Mouse (Mus musculus) midbrain, embryonic 11.5 days (tissue): ENCODE results near the gene Cpsf3. TPM values are rescaled to one million over a fixed set of nuclear protein-coding genes. Genes with fewer than 3 reads are reported as not detected.

Source experiments
- ATAC-seq: fragments of 200-750 bp; cut with Nextera tagmentation; 2 replicates; pipeline ENCODE4 v1.8.0; 2017; ENCODE audit warnings: moderate TSS enrichment, moderate library complexity; ENCODE audit not compliant: low FRiP score
- DNase-seq: peaks from one replicate; pipeline ENCODE4 v3.0.0; 2015; ENCODE audit warnings: low spot score; ENCODE audit errors: missing footprints
- H3K27ac ChIP-seq: fragments of 300-500 bp; sonication (generic); 2 replicates; pipeline ENCODE4 v1.5.1; 2014; ENCODE audit warnings: low read depth, low read length
- H3K27me3 ChIP-seq: fragments of 300-500 bp; sonication (generic); 2 replicates; pipeline ENCODE4 v1.6.1; 2014; ENCODE audit warnings: mild to moderate bottlenecking, low read length, moderate library complexity, mixed read lengths; ENCODE audit not compliant: control insufficient read depth, insufficient read depth
- H3K36me3 ChIP-seq: fragments of 300-500 bp; sonication (generic); 2 replicates; pipeline ENCODE4 v1.6.1; 2014; ENCODE audit warnings: mild to moderate bottlenecking, low read length, moderate library complexity, mixed read lengths; ENCODE audit not compliant: control insufficient read depth, insufficient read depth
- H3K4me1 ChIP-seq: fragments of 300-500 bp; sonication (generic); 2 replicates; pipeline ENCODE4 v1.6.1; 2014; ENCODE audit warnings: low read length; ENCODE audit not compliant: control insufficient read depth, insufficient read depth
- H3K4me2 ChIP-seq: fragments of 300-500 bp; sonication (generic); 2 replicates; pipeline ENCODE4 v1.6.1; 2014; ENCODE audit warnings: mild to moderate bottlenecking, moderate library complexity
- H3K4me3 ChIP-seq: fragments of 300-500 bp; sonication (generic); 2 replicates; pipeline ENCODE4 v1.5.1; 2014; ENCODE audit warnings: low read depth, low read length
- H3K9ac ChIP-seq: fragments of 300-500 bp; sonication (generic); 2 replicates; pipeline ENCODE4 v1.6.1; 2014; ENCODE audit warnings: low read length
- H3K9me3 ChIP-seq: fragments of 300-500 bp; sonication (generic); 2 replicates; pipeline ENCODE4 v1.6.1; 2016; ENCODE audit warnings: low read length; ENCODE audit not compliant: control insufficient read depth
- WGBS: fragments of 180-500 bp; shearing (Covaris S2); extraction: QIAGEN DNeasy Blood & Tissue Kit; methylation state at CpG from one replicate; pipeline ENCODE4 v1.1.7; 2014; 5-methylcytosine and 5-hydroxymethylcytosine counted together
- polyA plus RNA-seq: library from polyadenylated mRNA; unstranded; fragments of >200 nt; fragmentation: Nextera tagmentation; extraction: Ambion mirVana; gene quantifications from 2 replicates; pipeline ENCODE4 v1.2.1, GENCODE M21; 2014

Gene Cpsf3
- polyA plus RNA-seq, 1 experiment from 2014 or later: 145 TPM

DNA sequence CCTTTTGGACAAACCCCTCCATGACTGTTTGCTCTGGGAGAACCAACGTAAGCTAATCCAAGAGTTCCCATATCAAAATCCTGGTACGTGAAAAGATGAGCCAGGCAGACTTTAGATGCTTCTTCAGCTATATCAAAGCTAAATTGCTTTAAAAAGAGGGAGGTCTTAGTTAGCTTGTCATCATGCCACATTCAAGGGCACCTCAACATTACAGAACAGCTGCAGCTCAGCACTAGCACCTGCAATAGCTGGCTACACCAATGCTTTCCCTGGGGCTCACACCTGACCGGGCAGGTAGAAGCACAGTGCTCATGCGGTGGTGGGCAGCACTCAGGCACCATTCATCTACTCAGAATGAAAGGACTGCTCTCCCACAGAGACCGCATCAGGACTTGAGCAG lies 55.5 kb downstream of the Cpsf3 start:
- Histone ChIP-seq H3K27ac (no peak overlapping the region), H3K9me3 (no peaks in the 10 kb centered on the region), H3K9ac (no peak overlapping the region), H3K27me3 (no peaks in the 10 kb centered on the region), H3K4me1 (no peaks in the 10 kb centered on the region), H3K4me2 (no peak overlapping the region), H3K36me3 (peaks cover 4% of the 10 kb centered on the region; the same call in 1 of the 2 replicates), H3K4me3 (no peak overlapping the region)
- peak; percentile 39 for DNase-seq
- no peak for ATAC-seq
- WGBS: 92% methylated on average over 5 of the region's 5 CpGs

DNA sequence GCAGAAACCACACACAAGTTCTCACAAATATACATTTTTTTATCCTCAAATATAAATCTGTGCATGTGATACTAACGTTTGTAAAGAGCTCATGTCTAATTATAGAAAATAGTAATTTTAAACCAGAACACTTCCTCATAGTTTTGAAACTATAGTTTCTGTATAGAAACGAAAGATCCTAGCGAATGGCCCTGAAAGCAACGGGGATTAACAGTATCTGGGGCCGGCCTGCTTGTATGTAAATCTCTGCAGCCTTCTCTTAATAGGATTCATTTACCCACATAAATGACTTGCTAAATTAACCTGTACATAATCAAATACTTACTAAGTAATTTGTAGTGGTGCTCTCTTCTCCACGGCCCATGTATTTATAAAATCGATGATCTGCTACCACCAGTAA lies 61.8 kb downstream of the Cpsf3 start:
- DNase-seq: no peak
- H3K4me1 ChIP-seq: no peaks in the 10 kb centered on the region
- peaks cover 8% of the 10 kb centered on the region; the same call in 1 of the 2 replicates for H3K36me3 ChIP-seq
- H3K27me3 ChIP-seq: no peaks in the 10 kb centered on the region
- no peak overlapping the region for H3K9ac ChIP-seq
- no peak overlapping the region for H3K4me2 ChIP-seq
- H3K9me3 ChIP-seq: peaks cover 3% of the 10 kb centered on the region
- ATAC-seq: no peak
- WGBS: 91% methylated on average over 7 of the region's 7 CpGs
- no peak overlapping the region for H3K4me3 ChIP-seq
- no peak overlapping the region for H3K27ac ChIP-seq

DNA sequence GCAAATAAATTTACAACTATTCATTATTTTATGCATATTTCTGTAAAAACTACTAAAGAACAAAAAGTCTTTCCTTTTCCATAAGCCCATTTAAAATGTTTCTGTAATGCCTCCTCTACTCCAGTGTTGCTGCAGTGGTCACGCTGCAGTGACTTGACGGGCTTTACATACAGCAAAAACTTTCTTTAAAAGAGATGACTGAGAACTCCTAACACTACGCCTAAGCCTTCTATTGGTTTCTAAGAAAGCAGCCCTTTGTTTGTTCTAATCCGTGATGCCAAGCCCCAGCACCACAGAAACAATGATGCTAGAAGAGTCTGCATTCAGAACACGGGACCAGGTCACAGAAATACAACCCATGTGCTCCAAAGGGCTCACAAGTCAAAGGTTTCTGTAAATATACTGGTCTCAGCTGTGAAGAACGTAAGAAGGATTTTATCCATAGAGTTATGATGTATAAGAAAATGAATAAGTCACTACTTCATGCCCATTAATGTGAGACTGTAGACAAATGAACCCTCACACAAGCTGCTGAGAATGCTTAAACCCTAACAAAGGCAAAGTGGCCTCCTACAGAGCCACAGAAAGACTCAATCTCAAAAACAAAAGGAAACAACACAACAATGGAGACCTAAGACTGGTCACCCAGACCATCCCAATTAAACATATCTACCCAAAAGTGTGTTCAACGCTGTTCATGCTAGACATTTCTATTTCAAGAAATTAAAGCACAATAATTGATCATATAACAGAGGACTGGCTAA lies 65.1 kb downstream of the Cpsf3 start:
- DNase-seq (peak; percentile 90), ATAC-seq (peak; percentile 90)
- Histone ChIP-seq H3K4me2 (no peak overlapping the region), H3K9me3 (peaks cover 8% of the 10 kb centered on the region), H3K9ac (no peak overlapping the region), H3K4me1 (no peaks in the 10 kb centered on the region), H3K4me3 (no peak overlapping the region), H3K27me3 (no peaks in the 10 kb centered on the region), H3K36me3 (peaks cover 17% of the 10 kb centered on the region; the same call in 1 of the 2 replicates), H3K27ac (peak overlapping the region; percentile 26; the same call in 1 of the 2 replicates)
- 23% methylated on average over 7 of the region's 7 CpGs for WGBS

DNA sequence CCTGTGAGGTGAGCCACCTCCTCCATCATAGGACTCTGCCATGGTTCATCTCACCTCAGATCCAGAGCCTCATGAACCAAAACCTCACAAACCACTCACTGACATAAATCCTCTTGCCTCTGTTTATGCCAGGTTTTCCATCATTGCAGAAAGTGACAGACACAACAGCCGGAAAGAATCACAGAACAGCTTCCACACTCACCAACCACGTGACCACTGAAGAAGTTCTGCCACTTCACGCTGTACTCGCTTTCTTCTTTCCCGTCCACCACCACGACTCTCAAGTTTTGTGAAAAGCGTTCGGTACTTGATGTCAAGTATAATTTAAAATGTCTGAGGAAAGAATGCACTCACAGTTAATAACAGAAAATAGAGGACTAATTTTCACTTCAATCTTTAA lies 68.5 kb downstream of the Cpsf3 start:
- DNase-seq (no peak), ATAC-seq (no peak)
- Histone ChIP-seq H3K27me3 (no peaks in the 10 kb centered on the region), H3K9me3 (peaks cover 8% of the 10 kb centered on the region), H3K4me1 (no peaks in the 10 kb centered on the region), H3K4me2 (no peak overlapping the region), H3K4me3 (no peak overlapping the region), H3K9ac (no peak overlapping the region), H3K36me3 (peaks cover 17% of the 10 kb centered on the region; the same call in 1 of the 2 replicates), H3K27ac (no peak overlapping the region)
- WGBS: 96% methylated on average over 8 of the region's 8 CpGs

DNA sequence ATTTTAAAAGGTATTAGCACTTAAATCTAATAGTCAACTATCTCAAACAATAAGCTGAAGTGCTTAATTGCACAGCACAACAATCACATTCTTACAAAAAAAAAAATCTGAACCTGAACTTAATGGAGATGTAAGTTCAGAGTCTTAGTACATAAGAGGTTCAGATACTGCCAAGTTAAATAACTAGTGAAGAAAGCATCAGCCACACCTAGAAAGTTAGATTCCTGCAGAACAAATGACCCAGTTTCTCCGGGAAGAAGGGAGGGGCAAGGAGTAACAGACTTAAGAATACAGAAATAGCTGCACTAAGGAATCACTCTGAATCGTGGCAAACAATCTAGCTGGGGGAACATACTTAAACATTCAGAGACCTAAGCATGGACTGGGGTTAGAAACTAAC lies 77.5 kb downstream of the Cpsf3 start:
- Histone ChIP-seq H3K4me3 (no peak overlapping the region), H3K36me3 (no peaks in the 10 kb centered on the region), H3K4me1 (no peaks in the 10 kb centered on the region), H3K27me3 (no peaks in the 10 kb centered on the region), H3K9me3 (no peaks in the 10 kb centered on the region), H3K27ac (no peak overlapping the region), H3K4me2 (no peak overlapping the region), H3K9ac (no peak overlapping the region)
- no peak for ATAC-seq
- DNase-seq: no peak
- WGBS: 85% methylated on average over 2 of the region's 2 CpGs

DNA sequence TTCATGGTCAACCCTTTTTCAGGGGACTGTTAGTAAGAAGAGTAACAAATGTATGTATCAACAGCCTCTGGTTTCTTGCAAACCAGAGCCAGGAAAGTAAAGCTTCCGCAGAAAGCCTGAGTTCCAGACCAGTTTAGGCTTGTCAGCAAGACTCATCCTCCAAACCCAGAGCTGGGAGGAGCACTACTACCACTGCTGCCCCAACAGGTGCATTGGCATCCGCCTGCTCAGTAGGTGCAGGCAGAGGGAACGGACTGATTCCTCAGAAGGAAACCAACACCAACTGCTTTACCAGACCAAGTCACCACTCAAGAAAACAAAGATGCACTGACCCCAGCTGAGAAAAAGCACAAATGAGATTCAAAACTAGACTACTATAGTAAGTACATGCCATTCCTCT lies 78.0 kb downstream of the Cpsf3 start:
- H3K36me3 ChIP-seq: no peaks in the 10 kb centered on the region
- no peaks in the 10 kb centered on the region for H3K4me1 ChIP-seq
- H3K27ac ChIP-seq: no peak overlapping the region
- no peak for ATAC-seq
- H3K4me2 ChIP-seq: no peak overlapping the region
- H3K9me3 ChIP-seq: no peaks in the 10 kb centered on the region
- no peaks in the 10 kb centered on the region for H3K27me3 ChIP-seq
- no peak overlapping the region for H3K4me3 ChIP-seq
- H3K9ac ChIP-seq: no peak overlapping the region
- 95% methylated on average over 3 of the region's 3 CpGs for WGBS
- DNase-seq: peak; percentile 61

Other genes starting within 250 kb of the Cpsf3 start
- 42.6 and 42.9 TPM in 2 replicates for gene Itgb1bp1, start 893 bp downstream of the Cpsf3 start, polyA plus RNA-seq
- 49.5 and 50.8 TPM in 2 replicates for gene Iah1, start 31.0 kb downstream of the Cpsf3 start, polyA plus RNA-seq
- gene Adam17, start 88.2 kb downstream of the Cpsf3 start, polyA plus RNA-seq: 38.8 and 39.9 TPM in 2 replicates
- gene Ywhaq, start 132.2 kb downstream of the Cpsf3 start, polyA plus RNA-seq: 1,296 and 1,418 TPM in 2 replicates